8 mouse cellular contexts compared by ENCODE assay signal in the genomic region with DNA sequence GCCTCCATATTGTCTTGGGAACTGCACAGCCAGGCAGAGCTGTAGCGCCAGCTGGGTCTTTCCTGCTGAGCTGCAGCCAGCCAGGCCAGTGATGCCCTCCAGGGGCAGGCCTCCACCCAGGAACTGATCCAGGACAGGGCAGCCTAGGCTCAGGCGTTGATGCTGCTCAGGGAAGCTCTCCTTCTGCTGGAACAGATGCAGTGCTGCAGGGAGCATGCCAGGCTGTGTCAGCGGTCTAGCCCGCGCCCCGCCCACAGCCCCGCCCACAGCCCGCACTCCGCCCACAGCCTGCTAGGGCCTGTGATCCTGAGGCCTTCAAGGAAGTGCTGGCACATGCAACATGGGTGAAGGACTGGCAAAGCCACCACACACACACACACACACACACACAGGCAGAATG. TPM values are rescaled to one million over a fixed set of nuclear protein-coding genes. Genes with fewer than 3 reads are reported as not detected.
DNase-seq lines count a peak whose midpoint lies in the region; ATAC-seq and TF ChIP-seq lines count a peak whose summit lies in the region.

No protein-coding gene starts in this region.

- peak; percentile 49 for DNase-seq in ES-E14 (ENCODE audit: low read depth, low spot score)
- peak; percentile 75 to 81 for DNase-seq in cerebellum, adult 2 months
- peak; percentile 46 for DNase-seq in heart, postnatal 25 days (ENCODE audit: low spot score)
- DNase-seq in layer of hippocampus, adult 18-20 months (ENCODE audit: low spot score in 2 of 2), result peak; percentile 58 to 79
- DNase-seq in thymus, postnatal 10 days (ENCODE audit: low spot score in 2 of 2), result peak; percentile 52 to 72

- H3K9ac ChIP-seq in ES-E14 (ENCODE audit: insufficient read depth, low read depth, low read length, poor library complexity, severe bottlenecking), result no peak overlapping the region
- H3K9ac ChIP-seq in forebrain, embryonic 16.5 days (replicated peaks; ENCODE audit: low read depth, low read length), result peak overlapping the region; percentile 40; the same call in 1 of the 2 replicates
- 0 out of 2 replicates have a peak overlapping the region, but pooled peaks have one; percentile 18 for H3K9ac ChIP-seq in lung, embryonic 15.5 days

- WGBS in cerebellum, adult 2 months, result 4% methylated on average over 9 of the region's 9 CpGs
- 1% methylated on average over 9 of the region's 9 CpGs for WGBS in forebrain, embryonic 16.5 days
- 5% methylated on average over 9 of the region's 9 CpGs for WGBS in lung, embryonic 15.5 days
- 0% methylated on average over 9 of the region's 9 CpGs for WGBS in olfactory bulb, adult 2 months

- H3K36me3 ChIP-seq in ES-E14 (ENCODE audit: control insufficient read depth, insufficient read depth, low read length, poor library complexity, severe bottlenecking), result peaks cover 38% of the 10 kb centered on the region
- peaks cover 15% of the 10 kb centered on the region for H3K36me3 ChIP-seq in forebrain, embryonic 16.5 days (ENCODE audit: control insufficient read depth, insufficient read depth)
- H3K36me3 ChIP-seq in lung, embryonic 15.5 days, result peaks cover 34% of the 10 kb centered on the region

- no peaks in the 10 kb centered on the region for H3K27me3 ChIP-seq in cerebellum, adult 2 months (ENCODE audit: control insufficient read depth, insufficient read depth, low read length)
- H3K27me3 ChIP-seq in forebrain, embryonic 16.5 days (replicated peaks; ENCODE audit: control insufficient read depth, insufficient read depth, low read length), result no peaks in the 10 kb centered on the region
- no peaks in the 10 kb centered on the region for H3K27me3 ChIP-seq in lung, embryonic 15.5 days

- no peak overlapping the region for H3K27ac ChIP-seq in ES-E14 (ENCODE audit: insufficient read depth, low read depth, low read length, poor library complexity, severe bottlenecking)
- H3K27ac ChIP-seq in cerebellum, adult 2 months (ENCODE audit: insufficient read depth, low read length), result peak overlapping the region; percentile 20; the same call in 1 of the 2 replicates
- peak overlapping the region; percentile 26; the same call in 1 of the 2 replicates for H3K27ac ChIP-seq in forebrain, embryonic 16.5 days (ENCODE audit: low read length)
- peak overlapping the region; percentile 63; the same call in 1 of the 2 replicates for H3K27ac ChIP-seq in lung, embryonic 15.5 days
- H3K27ac ChIP-seq in olfactory bulb, adult 2 months (ENCODE audit: insufficient read depth, low read depth, low read length), result peak overlapping the region; percentile 8; the same call in 1 of the 2 replicates

- peak; percentile 3; the same call in 1 of the 2 replicates for ATAC-seq in forebrain, embryonic 16.5 days
- peak; percentile 28 for ATAC-seq in lung, embryonic 15.5 days (ENCODE audit: borderline replicate concordance, extremely low read depth, low FRiP score, low TSS enrichment)

- no peak overlapping the region for H3K4me2 ChIP-seq in forebrain, embryonic 16.5 days (ENCODE audit: low read length)
- peak overlapping the region; percentile 27; the same call in 1 of the 2 replicates for H3K4me2 ChIP-seq in lung, embryonic 15.5 days

- in situ Hi-C loops in ES-E14 (cut with MboI; ENCODE audit: low sequenced_read_pairs in 2 of 2, unreplicated experiment in 2 of 2), result no loop called here

- intact Hi-C loops in heart, postnatal 25 days (cut with DNase I), result loop anchor here (2.0 to 5.0 kb wide), 2 partner anchors 15 to 52 kb away; partner anchors contain the start of gene Klc1

- TF ChIP-seq POLR2A in cerebellum, adult 2 months (IDR thresholded peaks at IDR 0.05; ENCODE audit: borderline replicate concordance, insufficient read depth, low read length), result no peak
- TF ChIP-seq POLR2A in olfactory bulb, adult 2 months (IDR thresholded peaks at IDR 0.05; ENCODE audit: insufficient read depth, low read depth, low read length), result no peak

- H3K4me1 ChIP-seq in ES-E14 (ENCODE audit: control insufficient read depth in 2 of 2, insufficient read depth in 2 of 2, low read length in 2 of 2, poor library complexity in 1 of 2), result peaks cover 3 to 6% of the 10 kb centered on the region in 2 experiments; a peak in 2 of 4 replicates
- peaks cover 10% of the 10 kb centered on the region; the same call in 1 of the 2 replicates for H3K4me1 ChIP-seq in cerebellum, adult 2 months (ENCODE audit: control insufficient read depth, insufficient read depth, low read length)
- peaks cover 22% of the 10 kb centered on the region for H3K4me1 ChIP-seq in forebrain, embryonic 16.5 days (replicated peaks; ENCODE audit: control insufficient read depth, insufficient read depth, low read length)
- H3K4me1 ChIP-seq in lung, embryonic 15.5 days, result peaks cover 18% of the 10 kb centered on the region
- H3K4me1 ChIP-seq in olfactory bulb, adult 2 months (ENCODE audit: control insufficient read depth, insufficient read depth, low read length), result peaks cover 26% of the 10 kb centered on the region

- H3K9me3 ChIP-seq in ES-E14 (ENCODE audit: control insufficient read depth, insufficient read depth, low read depth, low read length), result no peaks in the 10 kb centered on the region
- H3K9me3 ChIP-seq in forebrain, embryonic 16.5 days (ENCODE audit: control insufficient read depth, low read length), result no peaks in the 10 kb centered on the region
- no peaks in the 10 kb centered on the region for H3K9me3 ChIP-seq in lung, embryonic 15.5 days

- H3K4me3 ChIP-seq in ES-E14 (ENCODE audit: insufficient read depth in 1 of 2, low read depth in 1 of 2, low read length in 2 of 2, poor library complexity in 1 of 2, severe bottlenecking in 1 of 2), result no peak overlapping the region
- no peak overlapping the region for H3K4me3 ChIP-seq in cerebellum, adult 2 months (replicated peaks; ENCODE audit: insufficient read depth, low read depth, low read length)
- no peak overlapping the region for H3K4me3 ChIP-seq in forebrain, embryonic 16.5 days (replicated peaks; ENCODE audit: low read length)
- no peak overlapping the region for H3K4me3 ChIP-seq in lung, embryonic 15.5 days
- H3K4me3 ChIP-seq in olfactory bulb, adult 2 months (ENCODE audit: insufficient read depth, low read depth, low read length), result 0 out of 2 replicates have a peak overlapping the region, but pooled peaks have one; percentile 2

- TF ChIP-seq CTCF in cerebellum, adult 2 months (IDR thresholded peaks at IDR 0.05; ENCODE audit: borderline replicate concordance, insufficient read depth, low read depth, low read length), result 0 out of 2 replicates have a peak, but pooled peaks have one; percentile 11
- no peak for TF ChIP-seq CTCF in olfactory bulb, adult 2 months (IDR thresholded peaks at IDR 0.05; ENCODE audit: insufficient read depth, low read depth, low read length)

TF ChIP-seq in ES-E14, 5 proteins besides CTCF, POLR2A, EP300 and RAD21:
- no peak for TF ChIP-seq CHD2 (IDR thresholded peaks at IDR 0.05; ENCODE audit: low read depth, low read length)
- TF ChIP-seq ZC3H11A (IDR thresholded peaks at IDR 0.05; ENCODE audit: borderline replicate concordance, low read depth, low read length), result no peak
- no peak for TF ChIP-seq ZNF384 (IDR thresholded peaks at IDR 0.05; ENCODE audit: low read depth, low read length)
- no peak for TF ChIP-seq HCFC1 (IDR thresholded peaks at IDR 0.05; ENCODE audit: borderline replicate concordance, insufficient read depth, low read length)
- TF ChIP-seq MAFK (IDR thresholded peaks at IDR 0.05; ENCODE audit: insufficient read depth, low read depth, low read length), result no peak

RNA-seq across cellular contexts. Expression of gene Xrcc3, which starts 3.9 kb away (rescaled TPM):
- 19.8 and 21.8 TPM in 2 replicates for total RNA-seq in ES-E14 (2012; rRNA removed)
- 16.7 and 19.2 TPM in 2 replicates for polyA plus RNA-seq in cerebellum, adult 2 months (2012; rRNA removed)
- 3.3 and 4.5 TPM in 2 replicates for polyA plus RNA-seq in forebrain, embryonic 16.5 days (2015; fragmentation: Nextera tagmentation; extraction: Ambion mirVana)
- total RNA-seq in heart, postnatal 25 days (2021), result 1 to 10 TPM; 1.9 to 2.2 TPM
- total RNA-seq in layer of hippocampus, adult 18-20 months (2021), result 1 to 10 TPM; 4.0 to 6.0 TPM
- 7.9 and 8.7 TPM in 2 replicates for polyA plus RNA-seq in lung, embryonic 15.5 days (2015; fragmentation: Nextera tagmentation; extraction: Ambion mirVana)
- not detected in 2 replicates for polyA plus RNA-seq in olfactory bulb, adult 2 months (2012; ENCODE audit: insufficient read depth, insufficient read length, low replicate concordance, missing spikeins)

RNA-seq across cellular contexts. Expression of gene Zfyve21, which starts 4.2 kb away (rescaled TPM):
- total RNA-seq in ES-E14 (2012; rRNA removed), result 27.0 and 33.5 TPM in 2 replicates
- 31.6 and 33.4 TPM in 2 replicates for polyA plus RNA-seq in cerebellum, adult 2 months (2012; rRNA removed)
- polyA plus RNA-seq in forebrain, embryonic 16.5 days (2015; fragmentation: Nextera tagmentation; extraction: Ambion mirVana), result 37.6 and 40.1 TPM in 2 replicates
- total RNA-seq in heart, postnatal 25 days (2021), result 10 to 100 TPM; 61.1 to 66.7 TPM
- 10 to 100 TPM; 23.4 to 23.8 TPM for total RNA-seq in layer of hippocampus, adult 18-20 months (2021)
- 108 and 113 TPM in 2 replicates for polyA plus RNA-seq in lung, embryonic 15.5 days (2015; fragmentation: Nextera tagmentation; extraction: Ambion mirVana)
- polyA plus RNA-seq in olfactory bulb, adult 2 months (2012; ENCODE audit: insufficient read depth, insufficient read length, low replicate concordance, missing spikeins), result not detected in 2 replicates

RNA-seq across cellular contexts. Expression of gene Klc1, which starts 51.1 kb away (rescaled TPM):
- 47.2 and 47.9 TPM in 2 replicates for total RNA-seq in ES-E14 (2012; rRNA removed)
- polyA plus RNA-seq in cerebellum, adult 2 months (2012; rRNA removed), result 874 and 889 TPM in 2 replicates
- 460 and 493 TPM in 2 replicates for polyA plus RNA-seq in forebrain, embryonic 16.5 days (2015; fragmentation: Nextera tagmentation; extraction: Ambion mirVana)
- total RNA-seq in heart, postnatal 25 days (2021), result 10 to 100 TPM; 94.5 to 95.3 TPM
- total RNA-seq in layer of hippocampus, adult 18-20 months (2021), result 100 to 1,000 TPM; 682 to 695 TPM
- polyA plus RNA-seq in lung, embryonic 15.5 days (2015; fragmentation: Nextera tagmentation; extraction: Ambion mirVana), result 89.8 and 95.9 TPM in 2 replicates
- polyA plus RNA-seq in olfactory bulb, adult 2 months (2012; ENCODE audit: insufficient read depth, insufficient read length, low replicate concordance, missing spikeins), result 135 and 1,741 TPM in 2 replicates

Comparison
In these comparisons a context has a peak if more than half of its experiments do, and no peak if none do; other contexts are left out.
1. RNA of gene Zfyve21, which starts 4.2 kb away (polyA plus RNA-seq): 108 to 113 TPM in lung, embryonic 15.5 days, 37.6 to 40.1 TPM in forebrain, embryonic 16.5 days and 31.6 to 33.4 TPM in cerebellum, adult 2 months; not detected in olfactory bulb, adult 2 months; every median in the first group is over 10 times any median in the second.
2. Peak in every context shown above with its lines, with median percentiles within 50 percentile points of each other: DNase-seq.